Mouse (Mus musculus) adrenal gland, adult (tissue): ENCODE results near the gene Timp2.
A peak's percentile ranks its signal among the peaks of the same experiment; 100 is the strongest.
"Not testable (repeated sequence)": the region's sequence is repeated elsewhere in the genome, so short reads cannot be mapped to it uniquely, and the experiment has no call there.

Experiments
- DNase-seq, 2 experiments: peaks; one replicate each; pipeline ENCODE4 v3.0.0; 2022 to 2023; ENCODE audit warnings: low spot score in 1 of 2; ENCODE audit not compliant: inconsistent age in 2 of 2

Gene Timp2

GRCm38 (mm10) chr11:118342400-118342981, 13.0 kb downstream of the Timp2 start, which contains the start of gene Cep295nl:
Gene Cep295nl (minus strand): TSS chr11:118342500.
- no peak for DNase-seq

- DNase-seq: no peak
Observed at GRCm38 (mm10) chr11:118337491-118338168, 17.9 kb downstream of the Timp2 start.

GRCm38 (mm10) chr11:118333431-118333830, 22.1 kb downstream of the Timp2 start:
- no peak for DNase-seq

- DNase-seq: peak; percentile 46 to 69
Observed at GRCm38 (mm10) chr11:118332376-118332775, 23.2 kb downstream of the Timp2 start.

- no peak for DNase-seq
Observed at GRCm38 (mm10) chr11:118330777-118331176, 24.8 kb downstream of the Timp2 start.

GRCm38 (mm10) chr11:118330361-118330760, 25.2 kb downstream of the Timp2 start:
- no peak for DNase-seq

GRCm38 (mm10) chr11:118328947-118329346, 26.6 kb downstream of the Timp2 start:
- DNase-seq: no peak

GRCm38 (mm10) chr11:118328511-118328910, 27.0 kb downstream of the Timp2 start:
- DNase-seq: no peak

- DNase-seq: peak; percentile 60 to 73
Observed at GRCm38 (mm10) chr11:118326991-118327971, 28.3 kb downstream of the Timp2 start.

- DNase-seq: no peak
Observed at GRCm38 (mm10) chr11:118326491-118326890, 29.0 kb downstream of the Timp2 start.

- no peak for DNase-seq
Observed at GRCm38 (mm10) chr11:118324541-118324940, 31.0 kb downstream of the Timp2 start.

GRCm38 (mm10) chr11:118323974-118324373, 31.6 kb downstream of the Timp2 start:
- no peak for DNase-seq

- DNase-seq: no peak
Observed at GRCm38 (mm10) chr11:118322647-118323046, 32.9 kb downstream of the Timp2 start.

- DNase-seq: no peak
Observed at GRCm38 (mm10) chr11:118321971-118322370, 33.6 kb downstream of the Timp2 start.

GRCm38 (mm10) chr11:118321500-118321899, 34.0 kb downstream of the Timp2 start:
- no peak for DNase-seq

- peak; percentile 55 to 75 for DNase-seq
Observed at GRCm38 (mm10) chr11:118318678-118319077, 36.9 kb downstream of the Timp2 start.

GRCm38 (mm10) chr11:118317129-118317528, 38.4 kb downstream of the Timp2 start:
- peak; percentile 44 to 86 for DNase-seq

- no peak for DNase-seq
Observed at GRCm38 (mm10) chr11:118316231-118316806, 39.2 kb downstream of the Timp2 start.

- peak in 1 of 2 experiments; percentile 20 for DNase-seq
Observed at GRCm38 (mm10) chr11:118312132-118312723, 43.3 kb downstream of the Timp2 start.

GRCm38 (mm10) chr11:118307962-118308361, 47.6 kb downstream of the Timp2 start:
- DNase-seq: not testable (repeated sequence)

GRCm38 (mm10) chr11:118303959-118304358, 51.6 kb downstream of the Timp2 start:
- not testable (repeated sequence) for DNase-seq
